ENCODE assay signal across 13 mouse cellular contexts in the genomic region with DNA sequence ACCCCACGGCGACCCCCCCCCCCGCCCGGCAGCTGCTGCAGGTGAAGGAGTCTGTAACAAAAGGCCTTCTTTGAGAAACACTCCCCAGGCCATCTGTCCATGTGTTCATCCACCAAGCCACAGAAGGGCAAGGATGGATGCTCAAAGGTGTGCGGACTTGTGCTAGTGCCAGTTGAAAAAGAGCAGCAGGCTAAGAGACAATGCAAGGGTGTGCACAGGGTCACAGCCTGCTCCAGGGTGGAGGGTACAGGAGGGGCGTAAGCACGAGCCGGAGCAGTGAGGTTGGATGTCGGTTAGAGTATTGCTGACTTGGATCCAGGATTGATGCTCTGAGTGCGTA. TPM values are rescaled to one million over a fixed set of nuclear protein-coding genes. Genes with fewer than 3 reads are reported as not detected.
DNase-seq lines count a peak whose midpoint lies in the region; ATAC-seq and TF ChIP-seq lines count a peak whose summit lies in the region.
"Had no signal": no experiment of that assay in that cellular context is flagged by ENCODE, and none has a peak within 500 bp of the region (broad histone marks: within the 10 kb centered on the region; RNA-seq: fewer than 3 reads in every experiment).

No protein-coding gene starts in this region.

- intact Hi-C loops in left cerebral cortex, adult 2 months (cut with DNase I) = no loop called here

- 39% methylated on average over 10 of the region's 10 CpGs for WGBS in embryonic facial prominence, embryonic 15.5 days
- WGBS in hindbrain, embryonic 16.5 days = 27% methylated on average over 10 of the region's 10 CpGs
- WGBS in neural tube, embryonic 13.5 days = 29% methylated on average over 10 of the region's 10 CpGs

- peak overlapping the region; percentile 79 for H3K27ac ChIP-seq in left cerebral cortex, adult 2 months
- H3K27ac ChIP-seq in embryonic facial prominence, embryonic 15.5 days (replicated peaks) = no peak overlapping the region
- peak overlapping the region; percentile 94 for H3K27ac ChIP-seq in hindbrain, embryonic 16.5 days (ENCODE audit: low read depth, low read length)
- H3K27ac ChIP-seq in neural tube, embryonic 13.5 days (replicated peaks) = peak overlapping the region; percentile 92

- no peak for DNase-seq in left cerebral cortex, adult 2 months (ENCODE audit: extremely low spot score in 1 of 2, low spot score in 2 of 2)
- DNase-seq in left cerebral cortex, adult 18-20 months (ENCODE audit: low spot score in 2 of 2) = no peak
- DNase-seq in frontal cortex, postnatal 25 days (ENCODE audit: low spot score in 2 of 2) = no peak
- DNase-seq in retina, postnatal 1 day = no peak
- no peak for DNase-seq in thymus, postnatal 25 days
- DNase-seq: adrenal gland, postnatal 10 days; heart, postnatal 4 days; right cerebral cortex, postnatal 25 days had no signal

- H3K4me3 ChIP-seq in left cerebral cortex, adult 2 months = peak overlapping the region; percentile 60
- peak overlapping the region; percentile 56 for H3K4me3 ChIP-seq in embryonic facial prominence, embryonic 15.5 days (replicated peaks)
- peak overlapping the region; percentile 72 for H3K4me3 ChIP-seq in hindbrain, embryonic 16.5 days (ENCODE audit: low read length)
- H3K4me3 ChIP-seq in neural tube, embryonic 13.5 days = peak overlapping the region; percentile 61

- peaks cover 13% of the 10 kb centered on the region for H3K4me1 ChIP-seq in embryonic facial prominence, embryonic 15.5 days
- H3K4me1 ChIP-seq in hindbrain, embryonic 16.5 days (ENCODE audit: control insufficient read depth, insufficient read depth, low read depth, low read length) = peaks cover 23% of the 10 kb centered on the region
- H3K4me1 ChIP-seq in neural tube, embryonic 13.5 days (replicated peaks) = peaks cover 60% of the 10 kb centered on the region

- no peaks in the 10 kb centered on the region for H3K9me3 ChIP-seq in embryonic facial prominence, embryonic 15.5 days (replicated peaks)
- H3K9me3 ChIP-seq in hindbrain, embryonic 16.5 days (ENCODE audit: control insufficient read depth, low read length) = no peaks in the 10 kb centered on the region
- no peaks in the 10 kb centered on the region for H3K9me3 ChIP-seq in neural tube, embryonic 13.5 days

- H3K27me3 ChIP-seq in embryonic facial prominence, embryonic 15.5 days = peaks cover 53% of the 10 kb centered on the region
- H3K27me3 ChIP-seq in hindbrain, embryonic 16.5 days (replicated peaks; ENCODE audit: control insufficient read depth, insufficient read depth, low read length) = no peaks in the 10 kb centered on the region
- peaks cover 23% of the 10 kb centered on the region for H3K27me3 ChIP-seq in neural tube, embryonic 13.5 days

- no peak overlapping the region for H3K9ac ChIP-seq in embryonic facial prominence, embryonic 15.5 days
- peak overlapping the region; percentile 91 for H3K9ac ChIP-seq in hindbrain, embryonic 16.5 days (ENCODE audit: low read depth, low read length)
- peak overlapping the region; percentile 90 for H3K9ac ChIP-seq in neural tube, embryonic 13.5 days

- no peaks in the 10 kb centered on the region for H3K36me3 ChIP-seq in embryonic facial prominence, embryonic 15.5 days
- no peaks in the 10 kb centered on the region for H3K36me3 ChIP-seq in hindbrain, embryonic 16.5 days (ENCODE audit: control insufficient read depth, insufficient read depth, low read length)
- peaks cover 9% of the 10 kb centered on the region; the same call in 1 of the 2 replicates for H3K36me3 ChIP-seq in neural tube, embryonic 13.5 days
- H3K36me3 ChIP-seq: G1E had no signal

- H3K4me2 ChIP-seq in embryonic facial prominence, embryonic 15.5 days (replicated peaks) = peak overlapping the region; percentile 91
- H3K4me2 ChIP-seq in hindbrain, embryonic 16.5 days (ENCODE audit: low read length) = peak overlapping the region; percentile 81
- peak overlapping the region; percentile 78 for H3K4me2 ChIP-seq in neural tube, embryonic 13.5 days

- ATAC-seq in embryonic facial prominence, embryonic 15.5 days (ENCODE audit: insufficient number of reproducible peaks, low FRiP score, low TSS enrichment, low read depth) = no peak
- ATAC-seq in hindbrain, embryonic 16.5 days = peak; percentile 40; the same call in 1 of the 2 replicates
- ATAC-seq in neural tube, embryonic 13.5 days (ENCODE audit: low read depth) = peak; percentile 37

- TF ChIP-seq CTCF in left cerebral cortex, adult 2 months (IDR thresholded peaks at IDR 0.05) = no peak

RNA-seq across cellular contexts. Expression of a gene that starts 1.0 kb away (rescaled TPM):
- 100 to 1,000 TPM; 128 to 130 TPM for total RNA-seq in left cerebral cortex, adult 2 months (2021)
- 100 to 1,000 TPM; 131 to 133 TPM for total RNA-seq in left cerebral cortex, adult 18-20 months (2021)
- 0.65 and 0.75 TPM in 2 replicates for polyA plus RNA-seq in embryonic facial prominence, embryonic 15.5 days (2015; fragmentation: Nextera tagmentation; extraction: Ambion mirVana)
- 4.5 and 5.7 TPM in 2 replicates for polyA plus RNA-seq in hindbrain, embryonic 16.5 days (2015; fragmentation: Nextera tagmentation; extraction: Ambion mirVana)
- 12.2 and 17.5 TPM in 2 replicates for polyA plus RNA-seq in neural tube, embryonic 13.5 days (2015; fragmentation: Nextera tagmentation; extraction: Ambion mirVana)
- total RNA-seq: megakaryocyte-erythroid progenitor cell, adult 5-6 weeks had no signal
- polyA plus RNA-seq: G1E had no signal

RNA-seq across cellular contexts. Expression of a gene that starts 17.7 kb away (rescaled TPM):
- total RNA-seq in left cerebral cortex, adult 2 months (2021) = 100 to 1,000 TPM; 869 to 881 TPM
- total RNA-seq in left cerebral cortex, adult 18-20 months (2021) = 100 to 1,000 TPM; 925 to 932 TPM
- polyA plus RNA-seq in embryonic facial prominence, embryonic 15.5 days (2015; fragmentation: Nextera tagmentation; extraction: Ambion mirVana) = 0.28 TPM in 1 of 2 replicates, not detected in the other
- 130 and 157 TPM in 2 replicates for polyA plus RNA-seq in hindbrain, embryonic 16.5 days (2015; fragmentation: Nextera tagmentation; extraction: Ambion mirVana)
- 21.1 and 21.6 TPM in 2 replicates for polyA plus RNA-seq in neural tube, embryonic 13.5 days (2015; fragmentation: Nextera tagmentation; extraction: Ambion mirVana)
- total RNA-seq: G1E; heart, postnatal 4 days; megakaryocyte-erythroid progenitor cell, adult 5-6 weeks had no signal
- polyA plus RNA-seq: G1E had no signal

RNA-seq across cellular contexts. Expression of a gene that starts 35.1 kb away (rescaled TPM):
- total RNA-seq in left cerebral cortex, adult 2 months (2021) = not detected
- not detected for total RNA-seq in left cerebral cortex, adult 18-20 months (2021)
- not detected in 2 replicates for polyA plus RNA-seq in embryonic facial prominence, embryonic 15.5 days (2015; fragmentation: Nextera tagmentation; extraction: Ambion mirVana)
- polyA plus RNA-seq in hindbrain, embryonic 16.5 days (2015; fragmentation: Nextera tagmentation; extraction: Ambion mirVana) = not detected in 2 replicates
- not detected in 2 replicates for polyA plus RNA-seq in neural tube, embryonic 13.5 days (2015; fragmentation: Nextera tagmentation; extraction: Ambion mirVana)
- total RNA-seq: heart, postnatal 4 days; megakaryocyte-erythroid progenitor cell, adult 5-6 weeks had no signal
- polyA plus RNA-seq: G1E had no signal

RNA-seq across cellular contexts. Expression of a gene that starts 40.5 kb away (rescaled TPM):
- 10 to 100 TPM; 91.7 to 95.3 TPM for total RNA-seq in left cerebral cortex, adult 2 months (2021)
- total RNA-seq in left cerebral cortex, adult 18-20 months (2021) = 10 to 100 TPM; 95.4 to 97.6 TPM
- 9.2 and 11.3 TPM in 2 replicates for polyA plus RNA-seq in embryonic facial prominence, embryonic 15.5 days (2015; fragmentation: Nextera tagmentation; extraction: Ambion mirVana)
- 105 and 131 TPM in 2 replicates for polyA plus RNA-seq in hindbrain, embryonic 16.5 days (2015; fragmentation: Nextera tagmentation; extraction: Ambion mirVana)
- polyA plus RNA-seq in neural tube, embryonic 13.5 days (2015; fragmentation: Nextera tagmentation; extraction: Ambion mirVana) = 69.2 and 80.8 TPM in 2 replicates
- total RNA-seq: megakaryocyte-erythroid progenitor cell, adult 5-6 weeks had no signal

RNA-seq across cellular contexts. Expression of a gene that starts 47.4 kb away (rescaled TPM):
- total RNA-seq in left cerebral cortex, adult 2 months (2021) = under 1 TPM; 0.16 to 0.45 TPM
- total RNA-seq in left cerebral cortex, adult 18-20 months (2021) = under 1 TPM; 0.58 to 0.73 TPM
- polyA plus RNA-seq in embryonic facial prominence, embryonic 15.5 days (2015; fragmentation: Nextera tagmentation; extraction: Ambion mirVana) = 0.05 TPM in 1 of 2 replicates, not detected in the other
- 0.16 and 0.21 TPM in 2 replicates for polyA plus RNA-seq in hindbrain, embryonic 16.5 days (2015; fragmentation: Nextera tagmentation; extraction: Ambion mirVana)
- 0.06 and 0.07 TPM in 2 replicates for polyA plus RNA-seq in neural tube, embryonic 13.5 days (2015; fragmentation: Nextera tagmentation; extraction: Ambion mirVana)
- total RNA-seq: G1E; heart, postnatal 4 days; megakaryocyte-erythroid progenitor cell, adult 5-6 weeks had no signal
- polyA plus RNA-seq: G1E had no signal

Comparison
In these comparisons a context has a peak if more than half of its experiments do, and no peak if none do; other contexts are left out.
1. RNA of a gene that starts 17.7 kb away (polyA plus RNA-seq): 130 to 157 TPM in hindbrain, embryonic 16.5 days and 21.1 to 21.6 TPM in neural tube, embryonic 13.5 days; 0.28 TPM in embryonic facial prominence, embryonic 15.5 days; every median in the first group is over 10 times any median in the second.
2. Peak in every context shown above with its lines, with median percentiles within 50 percentile points of each other: H3K4me3 ChIP-seq and H3K4me2 ChIP-seq.